Mouse (Mus musculus): Measurements from ENCODE around the gene Fgf5. TPM values are rescaled to one million over a fixed set of nuclear protein-coding genes. Genes with fewer than 3 reads are reported as not detected.

Gene Fgf5
- not detected for total RNA-seq (2021)
- polyA plus RNA-seq (2012; rRNA removed): not detected in 2 replicates
- long read RNA-seq: 0 reads

DNA sequence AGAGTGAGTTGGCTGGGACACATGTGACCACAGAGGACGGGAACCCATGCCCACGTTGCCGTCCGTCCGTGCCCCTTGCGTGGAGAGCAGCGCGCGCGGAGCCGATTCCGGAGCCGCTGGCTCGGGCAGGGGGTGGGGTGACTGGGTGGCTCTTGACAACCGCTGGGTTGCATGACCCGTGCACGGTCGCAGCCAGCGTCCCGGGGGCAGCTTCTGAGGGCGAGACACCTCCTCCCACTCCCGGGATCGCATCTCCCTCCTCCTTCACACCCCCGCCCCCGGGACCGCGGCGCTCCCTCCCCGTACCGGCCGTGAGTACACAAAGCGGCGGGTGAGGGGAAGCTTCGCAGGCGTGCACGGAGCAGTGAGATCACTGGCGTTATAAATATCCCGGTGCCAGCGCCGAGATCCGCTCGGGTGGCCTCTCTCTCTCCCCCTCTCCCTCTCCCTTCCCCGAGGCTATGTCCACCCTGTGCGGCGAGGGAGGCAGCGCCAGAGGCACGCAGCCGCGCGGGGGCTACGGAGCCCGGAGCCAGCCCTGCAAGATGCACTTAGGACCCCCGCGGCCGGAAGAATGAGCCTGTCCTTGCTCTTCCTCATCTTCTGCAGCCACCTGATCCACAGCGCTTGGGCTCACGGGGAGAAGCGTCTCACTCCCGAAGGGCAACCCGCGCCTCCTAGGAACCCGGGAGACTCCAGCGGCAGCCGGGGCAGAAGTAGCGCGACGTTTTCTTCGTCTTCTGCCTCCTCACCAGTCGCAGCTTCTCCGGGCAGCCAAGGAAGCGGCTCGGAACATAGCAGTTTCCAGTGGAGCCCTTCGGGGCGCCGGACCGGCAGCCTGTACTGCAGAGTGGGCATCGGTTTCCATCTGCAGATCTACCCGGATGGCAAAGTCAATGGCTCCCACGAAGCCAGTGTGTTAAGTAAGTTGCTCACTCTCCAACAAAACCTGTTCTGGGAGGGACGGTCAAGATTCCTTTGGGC is at the start of gene Fgf5:
Gene Fgf5, plus strand, starts transcription at position 347 of the 984 bp plus-strand sequence.
- 2% methylated on average over 80 of the region's 80 CpGs for WGBS
- no peaks in the 10 kb centered on the region for H3K4me1 ChIP-seq (ENCODE audit: control insufficient read depth, insufficient read depth, low read length)
- H3K9ac ChIP-seq (ENCODE audit: low read depth, low read length): no peak within 1 kb of the TSS; the same call in 1 of the 2 replicates
- intact Hi-C loops (cut with DNase I): no loop called here
- H3K79me2 ChIP-seq (replicated peaks; ENCODE audit: control insufficient read depth, insufficient read depth, low read length): no peaks in the 10 kb centered on the region
- peak within 1 kb of the TSS; percentile 39 for H3K4me3 ChIP-seq
- DNase-seq: peak; percentile 33 to 35
- TF ChIP-seq EP300 (IDR thresholded peaks at IDR 0.05; ENCODE audit: insufficient read depth, low read depth, low read length): no peak
- TF ChIP-seq POLR2A (IDR thresholded peaks at IDR 0.05; ENCODE audit: insufficient read depth, low read depth, low read length): no peak
- no peak for TF ChIP-seq CTCF (IDR thresholded peaks at IDR 0.05)
- peaks cover 13% of the 10 kb centered on the region for H3K27me3 ChIP-seq (ENCODE audit: control insufficient read depth, insufficient read depth, low read length)
- no peaks in the 10 kb centered on the region for H3K36me3 ChIP-seq (ENCODE audit: control insufficient read depth, insufficient read depth, low read length)
- H3K27ac ChIP-seq: no peak within 1 kb of the TSS

DNA sequence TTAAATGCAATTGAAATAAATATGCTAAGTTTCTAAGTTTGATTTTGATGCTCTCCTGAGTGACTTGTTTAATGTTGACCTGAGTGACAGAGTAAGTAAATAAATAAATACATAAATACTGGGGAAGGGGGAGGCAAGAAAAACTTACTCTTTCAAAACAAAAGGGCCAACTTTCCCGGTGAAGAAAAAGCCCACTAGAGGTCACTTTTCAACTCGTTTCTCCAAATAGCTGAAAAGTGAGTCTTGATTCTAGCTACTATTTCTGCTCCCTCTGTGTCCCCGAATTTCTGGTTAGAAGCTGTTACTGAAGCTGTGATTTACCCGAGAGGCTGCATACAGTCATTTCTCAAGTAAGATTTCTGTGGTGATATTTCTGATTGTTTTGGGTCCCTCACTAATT is 41.5 kb upstream of the Fgf5 start:
- no peak for DNase-seq
- Histone ChIP-seq H3K79me2 (replicated peaks; ENCODE audit: control insufficient read depth, insufficient read depth, low read length) (no peaks in the 10 kb centered on the region), H3K27me3 (ENCODE audit: control insufficient read depth, insufficient read depth, low read length) (no peaks in the 10 kb centered on the region), H3K4me1 (ENCODE audit: control insufficient read depth, insufficient read depth, low read length) (no peaks in the 10 kb centered on the region), H3K4me3 (no peak overlapping the region), H3K9ac (ENCODE audit: low read depth, low read length) (no peak overlapping the region), H3K27ac (no peak overlapping the region), H3K36me3 (ENCODE audit: control insufficient read depth, insufficient read depth, low read length) (no peaks in the 10 kb centered on the region)
- intact Hi-C loops (cut with DNase I): no loop called here
- WGBS: 56% methylated on average over 4 of the region's 4 CpGs
- TF ChIP-seq EP300 (IDR thresholded peaks at IDR 0.05; ENCODE audit: insufficient read depth, low read depth, low read length) (no peak), CTCF (IDR thresholded peaks at IDR 0.05) (0 out of 2 replicates have a peak, but pooled peaks have one; percentile 3)

DNA sequence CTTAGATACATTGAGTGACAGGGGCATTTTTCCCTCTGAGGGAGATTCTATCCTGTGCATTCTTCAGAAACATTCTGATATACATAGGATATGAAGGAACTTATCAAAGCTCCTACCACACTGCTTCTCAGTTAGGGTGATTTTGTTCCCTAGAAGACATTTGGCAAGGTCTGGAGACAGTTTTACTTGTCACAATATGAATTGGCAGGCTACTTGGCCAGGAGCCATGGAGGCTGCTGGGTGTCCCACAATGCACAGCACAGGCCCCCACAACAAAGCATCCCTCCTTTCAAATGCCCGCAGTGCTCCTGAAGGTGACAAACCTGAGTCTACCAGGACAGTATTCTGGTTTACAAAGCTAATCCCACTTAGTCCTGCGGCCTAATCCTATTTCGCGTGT is 32.0 kb upstream of the Fgf5 start:
- TF ChIP-seq EP300 (IDR thresholded peaks at IDR 0.05; ENCODE audit: insufficient read depth, low read depth, low read length) (no peak), CTCF (IDR thresholded peaks at IDR 0.05) (no peak), POLR2A (IDR thresholded peaks at IDR 0.05; ENCODE audit: insufficient read depth, low read depth, low read length) (no peak)
- intact Hi-C loops (cut with DNase I): no loop called here
- H3K79me2 ChIP-seq (replicated peaks; ENCODE audit: control insufficient read depth, insufficient read depth, low read length): no peaks in the 10 kb centered on the region

DNA sequence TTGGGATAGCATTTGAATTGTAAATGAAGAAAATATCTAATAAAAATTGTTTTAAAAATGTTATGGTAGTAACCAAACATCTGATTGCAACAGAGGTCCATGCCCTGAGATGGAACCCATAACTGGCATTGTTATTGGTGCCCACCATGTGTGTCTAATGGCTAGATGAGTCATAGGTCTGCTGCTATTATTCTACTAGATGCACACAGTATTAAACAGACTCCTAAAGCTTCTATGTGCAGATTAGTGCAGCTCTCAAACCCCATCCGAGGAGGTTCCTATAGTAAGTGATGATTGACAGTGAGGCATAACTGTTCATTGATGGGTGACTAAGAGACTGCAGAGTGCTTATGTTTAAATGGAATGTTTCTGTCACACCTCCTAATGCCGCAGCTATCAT is 27.3 kb upstream of the Fgf5 start:
- no peaks in the 10 kb centered on the region for H3K27me3 ChIP-seq (ENCODE audit: control insufficient read depth, insufficient read depth, low read length)
- no peak overlapping the region for H3K4me3 ChIP-seq
- no peaks in the 10 kb centered on the region for H3K36me3 ChIP-seq (ENCODE audit: control insufficient read depth, insufficient read depth, low read length)
- no peak overlapping the region for H3K9ac ChIP-seq (ENCODE audit: low read depth, low read length)
- intact Hi-C loops (cut with DNase I): no loop called here
- H3K79me2 ChIP-seq (replicated peaks; ENCODE audit: control insufficient read depth, insufficient read depth, low read length): no peaks in the 10 kb centered on the region
- DNase-seq: no peak
- WGBS: 71% methylated on average over 2 of the region's 2 CpGs
- TF ChIP-seq POLR2A (IDR thresholded peaks at IDR 0.05; ENCODE audit: insufficient read depth, low read depth, low read length) (no peak), EP300 (IDR thresholded peaks at IDR 0.05; ENCODE audit: insufficient read depth, low read depth, low read length) (no peak), CTCF (IDR thresholded peaks at IDR 0.05) (no peak)
- H3K27ac ChIP-seq: no peak overlapping the region
- H3K4me1 ChIP-seq (ENCODE audit: control insufficient read depth, insufficient read depth, low read length): no peaks in the 10 kb centered on the region

More for the DNA sequence above, 32.0 kb upstream of the Fgf5 start:
- no peak for DNase-seq
- H3K36me3 ChIP-seq (ENCODE audit: control insufficient read depth, insufficient read depth, low read length): no peaks in the 10 kb centered on the region
- no peak overlapping the region for H3K27ac ChIP-seq
- 80% methylated on average over 4 of the region's 4 CpGs for WGBS
- no peak overlapping the region for H3K4me3 ChIP-seq
- no peaks in the 10 kb centered on the region for H3K27me3 ChIP-seq (ENCODE audit: control insufficient read depth, insufficient read depth, low read length)
- no peak overlapping the region for H3K9ac ChIP-seq (ENCODE audit: low read depth, low read length)
- H3K4me1 ChIP-seq (ENCODE audit: control insufficient read depth, insufficient read depth, low read length): no peaks in the 10 kb centered on the region

DNA sequence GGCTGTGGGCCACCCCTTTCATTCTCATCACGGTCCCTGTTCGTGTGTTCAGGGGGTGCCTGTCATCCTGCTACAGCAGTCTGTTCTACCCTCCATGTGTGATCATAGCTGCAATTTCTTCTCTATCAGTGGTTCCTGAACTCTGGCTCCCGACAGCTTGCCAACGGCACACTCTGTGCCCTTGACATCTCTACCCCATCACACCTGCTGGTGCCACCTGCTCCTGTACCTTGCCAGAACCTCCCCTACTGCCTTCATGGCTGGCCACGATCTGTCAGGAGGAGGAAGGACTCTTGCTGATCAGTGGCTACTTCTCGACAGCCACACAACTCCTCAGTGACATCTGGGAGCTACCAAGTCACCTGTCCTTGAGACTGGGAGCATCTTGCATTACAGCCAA is 24.5 kb upstream of the Fgf5 start:
- no peak for DNase-seq
- intact Hi-C loops (cut with DNase I): no loop called here
- H3K27ac ChIP-seq: no peak overlapping the region
- H3K79me2 ChIP-seq (replicated peaks; ENCODE audit: control insufficient read depth, insufficient read depth, low read length): no peaks in the 10 kb centered on the region
- H3K27me3 ChIP-seq (ENCODE audit: control insufficient read depth, insufficient read depth, low read length): no peaks in the 10 kb centered on the region
- no peaks in the 10 kb centered on the region for H3K4me1 ChIP-seq (ENCODE audit: control insufficient read depth, insufficient read depth, low read length)
- TF ChIP-seq POLR2A (IDR thresholded peaks at IDR 0.05; ENCODE audit: insufficient read depth, low read depth, low read length): no peak
- no peaks in the 10 kb centered on the region for H3K36me3 ChIP-seq (ENCODE audit: control insufficient read depth, insufficient read depth, low read length)
- 72% methylated on average over 6 of the region's 6 CpGs for WGBS
- no peak overlapping the region for H3K4me3 ChIP-seq
- H3K9ac ChIP-seq (ENCODE audit: low read depth, low read length): no peak overlapping the region

DNA sequence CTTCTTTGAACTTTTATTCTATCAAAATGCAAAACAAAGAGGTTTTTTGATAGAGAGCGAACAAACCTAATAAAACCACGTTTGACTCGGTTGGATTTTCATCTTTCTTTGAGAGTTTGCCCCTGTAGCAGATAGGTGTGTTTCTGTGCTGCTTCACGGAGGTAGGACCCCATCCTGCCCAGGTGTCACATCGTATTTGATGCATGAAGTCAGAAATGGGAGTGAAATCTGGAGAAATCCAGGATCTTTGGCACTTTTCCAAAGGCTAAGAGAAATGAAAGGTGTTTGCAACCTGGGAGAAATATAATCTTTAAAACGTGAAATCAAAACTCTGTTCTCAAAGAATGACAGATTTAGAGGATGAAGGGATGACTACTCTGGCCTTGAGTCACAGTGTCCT is 15.5 kb upstream of the Fgf5 start:
- Histone ChIP-seq H3K4me1 (ENCODE audit: control insufficient read depth, insufficient read depth, low read length) (no peaks in the 10 kb centered on the region), H3K4me3 (no peak overlapping the region), H3K27me3 (ENCODE audit: control insufficient read depth, insufficient read depth, low read length) (no peaks in the 10 kb centered on the region), H3K79me2 (replicated peaks; ENCODE audit: control insufficient read depth, insufficient read depth, low read length) (no peaks in the 10 kb centered on the region; the same call in 1 of the 2 replicates), H3K27ac (no peak overlapping the region), H3K9ac (ENCODE audit: low read depth, low read length) (no peak overlapping the region), H3K36me3 (ENCODE audit: control insufficient read depth, insufficient read depth, low read length) (no peaks in the 10 kb centered on the region)
- intact Hi-C loops (cut with DNase I): no loop called here
- no peak for DNase-seq
- TF ChIP-seq EP300 (IDR thresholded peaks at IDR 0.05; ENCODE audit: insufficient read depth, low read depth, low read length) (no peak), CTCF (IDR thresholded peaks at IDR 0.05) (no peak), POLR2A (IDR thresholded peaks at IDR 0.05; ENCODE audit: insufficient read depth, low read depth, low read length) (no peak)
- WGBS: 74% methylated on average over 6 of the region's 6 CpGs
